Mouse (Mus musculus): ENCODE data around the gene Mtfr1l.
"Not testable (repeated sequence)": the region's sequence is repeated elsewhere in the genome, so short reads cannot be mapped to it uniquely, and the experiment has no call there.

The Mtfr1l gene

DNA sequence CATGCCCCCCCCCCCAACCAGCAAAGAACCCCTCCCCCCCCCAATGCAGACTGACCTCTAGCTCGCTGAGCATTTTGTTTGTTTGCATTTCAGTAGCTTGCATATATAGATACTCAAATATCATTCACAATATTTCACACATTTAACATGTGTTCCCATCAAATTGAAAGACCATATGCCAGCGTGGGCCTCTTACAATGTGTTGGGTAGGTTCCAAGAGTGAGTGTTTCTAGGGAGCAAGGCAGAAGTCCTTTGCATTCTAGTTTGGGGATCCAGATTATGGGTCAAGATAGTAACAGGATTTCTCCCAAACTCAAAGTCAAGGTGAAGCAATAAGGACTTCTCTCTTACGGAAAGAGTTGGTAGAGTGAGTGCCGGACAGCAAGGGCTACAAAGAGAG lies 16.6 kb downstream of the Mtfr1l start:
- in situ Hi-C loops (cut with MboI; ENCODE audit: low sequenced_read_pairs) = no loop called here

DNA sequence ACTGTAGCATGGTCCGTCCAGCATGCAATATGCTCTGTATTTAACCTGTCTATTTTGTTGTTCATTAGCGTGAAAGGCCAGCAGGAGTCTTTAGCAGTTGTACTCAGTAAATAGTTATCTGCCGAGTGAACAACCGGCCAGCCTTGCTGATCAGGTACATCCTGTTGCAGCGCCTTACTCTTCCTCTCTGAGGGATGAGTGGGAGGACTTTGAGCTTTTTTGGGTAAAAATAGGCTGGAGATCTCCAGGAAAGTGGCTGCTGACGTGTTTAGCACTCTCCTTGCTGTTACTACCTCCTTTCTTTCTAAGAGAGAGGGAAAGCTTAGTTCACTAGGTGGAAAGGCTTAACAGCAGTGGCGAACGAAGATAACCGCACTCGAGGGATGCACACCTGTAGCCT lies 17.5 kb downstream of the Mtfr1l start:
- in situ Hi-C loops (cut with MboI; ENCODE audit: low sequenced_read_pairs) = no loop called here

DNA sequence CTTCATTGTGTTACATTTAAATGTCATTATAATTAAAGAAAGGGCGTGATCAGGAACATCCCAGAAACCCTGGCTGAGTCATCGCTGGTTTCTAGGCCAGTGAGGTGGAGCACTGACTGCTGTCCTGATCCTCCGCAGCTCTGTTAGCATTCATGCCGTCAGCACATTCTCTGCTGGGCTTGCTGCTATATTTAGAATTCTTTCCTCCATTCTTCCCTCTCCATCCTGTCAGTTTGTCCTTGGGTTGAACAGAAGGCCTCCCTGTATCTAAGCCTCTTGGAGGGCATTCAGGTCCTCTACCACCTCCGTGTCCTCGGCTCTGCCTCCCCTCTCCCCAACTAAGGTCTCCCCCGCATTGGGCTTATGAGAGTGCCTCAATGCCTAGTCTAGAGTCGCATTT lies 18.2 kb downstream of the Mtfr1l start:
- in situ Hi-C loops (cut with MboI; ENCODE audit: low sequenced_read_pairs) = no loop called here

- in situ Hi-C loops (cut with MboI; ENCODE audit: low sequenced_read_pairs) = no loop called here
Observed at GRCm38 (mm10) chr4:134515614-134516013, 19.6 kb downstream of the Mtfr1l start.

DNA sequence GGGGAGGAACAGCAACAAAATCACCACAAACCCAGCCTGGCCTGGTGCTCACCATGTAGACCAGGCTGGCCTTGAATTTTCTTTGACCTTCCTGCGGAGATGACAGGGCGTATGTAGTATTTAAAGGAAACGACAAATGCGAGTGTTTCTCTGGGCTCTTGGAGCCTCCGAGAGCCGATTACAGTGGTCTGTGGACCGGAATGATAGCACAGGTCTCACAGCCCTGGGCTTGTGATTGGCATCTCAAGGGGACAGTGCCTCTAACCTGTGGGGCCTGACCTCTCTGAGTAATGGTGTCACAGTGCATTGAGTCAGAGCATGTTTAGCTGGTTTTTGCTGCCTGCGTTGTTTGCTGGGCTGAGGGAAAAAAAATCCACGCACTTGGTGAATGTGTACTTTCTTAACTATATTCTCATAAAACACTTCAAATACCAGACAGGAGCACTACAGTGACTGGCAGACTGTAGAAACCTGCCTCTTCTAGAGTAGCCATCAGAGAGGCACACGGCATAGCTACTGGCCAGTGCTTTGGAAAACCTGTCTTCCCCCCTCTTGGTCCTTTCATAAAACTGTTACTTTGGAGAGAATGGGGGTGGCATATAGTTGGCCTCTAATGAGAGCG lies 20.8 kb downstream of the Mtfr1l start:
- in situ Hi-C loops (cut with MboI; ENCODE audit: low sequenced_read_pairs) = no loop called here

- in situ Hi-C loops (cut with MboI; ENCODE audit: low sequenced_read_pairs) = no loop called here
Observed at GRCm38 (mm10) chr4:134512798-134513197, 22.4 kb downstream of the Mtfr1l start.

GRCm38 (mm10) chr4:134511730-134512129 lies 23.5 kb downstream of the Mtfr1l start:
- in situ Hi-C loops (cut with MboI; ENCODE audit: low sequenced_read_pairs) = no loop called here

- in situ Hi-C loops (cut with MboI; ENCODE audit: low sequenced_read_pairs) = no loop called here
Observed at GRCm38 (mm10) chr4:134510845-134511411, 24.3 kb downstream of the Mtfr1l start, which contains the start of gene Aunip. TSS of gene Aunip (plus strand) at chr4:134510999.

DNA sequence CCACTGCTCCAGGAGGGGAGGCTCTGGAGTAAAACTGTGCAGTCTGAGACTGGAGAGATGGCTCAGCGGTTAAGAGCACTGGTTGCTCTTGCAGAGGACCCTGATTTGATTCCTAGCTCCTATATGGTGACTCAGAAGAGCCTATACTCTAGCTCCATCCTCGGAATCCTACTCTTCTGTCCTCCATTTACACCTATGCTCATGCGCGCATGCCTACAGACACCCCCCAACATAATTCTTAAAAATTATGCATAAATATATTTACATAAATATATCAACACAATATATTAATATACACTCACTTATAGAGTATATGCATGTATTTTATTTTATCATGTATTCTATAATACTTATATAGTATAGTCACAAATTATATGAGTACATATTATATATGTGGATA lies 24.8 kb downstream of the Mtfr1l start:
- in situ Hi-C loops (cut with MboI; ENCODE audit: low sequenced_read_pairs) = no loop called here

GRCm38 (mm10) chr4:134506713-134507112 lies 28.5 kb downstream of the Mtfr1l start:
- in situ Hi-C loops (cut with MboI; ENCODE audit: low sequenced_read_pairs) = no loop called here

DNA sequence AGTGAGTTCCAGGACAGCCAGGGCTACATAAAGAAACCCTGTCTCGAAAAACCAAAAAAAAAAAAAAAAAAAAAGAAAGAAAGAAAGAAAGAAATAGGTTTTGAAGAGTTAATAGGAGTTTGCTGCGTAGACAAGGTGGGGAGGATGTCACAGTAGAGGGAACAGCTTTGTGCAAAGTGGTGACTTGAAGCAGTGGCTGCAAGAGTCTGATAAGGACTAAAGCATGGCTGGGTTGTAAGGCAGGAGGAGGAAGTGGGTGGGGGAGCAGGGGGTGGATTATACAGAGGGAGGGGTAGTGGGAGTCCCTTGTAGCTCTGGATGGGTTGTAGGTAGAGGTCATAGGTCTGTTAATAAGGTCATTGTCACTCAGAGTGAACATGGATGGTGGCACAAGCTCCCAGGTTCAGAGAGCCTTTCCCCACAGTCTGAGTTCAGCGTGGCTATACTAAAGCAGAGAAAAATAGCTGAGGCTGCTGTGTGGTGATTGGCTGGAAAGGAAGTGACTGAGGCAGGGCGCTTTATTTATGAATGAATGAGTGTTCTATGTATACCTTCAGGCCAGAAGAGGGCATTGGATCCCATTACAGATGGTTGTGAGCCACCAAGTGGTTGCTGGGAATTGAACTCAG lies 29.1 kb downstream of the Mtfr1l start:
- in situ Hi-C loops (cut with MboI; ENCODE audit: low sequenced_read_pairs) = no loop called here

- in situ Hi-C loops (cut with MboI; ENCODE audit: low sequenced_read_pairs) = no loop called here
Observed at GRCm38 (mm10) chr4:134505303-134505789, 29.8 kb downstream of the Mtfr1l start.

GRCm38 (mm10) chr4:134503686-134504357 lies 31.4 kb downstream of the Mtfr1l start:
- in situ Hi-C loops (cut with MboI; ENCODE audit: low sequenced_read_pairs) = no loop called here

- in situ Hi-C loops (cut with MboI; ENCODE audit: low sequenced_read_pairs) = no loop called here
Observed at GRCm38 (mm10) chr4:134501095-134501494, 34.1 kb downstream of the Mtfr1l start.

GRCm38 (mm10) chr4:134498983-134499382 lies 36.2 kb downstream of the Mtfr1l start:
- in situ Hi-C loops (cut with MboI; ENCODE audit: low sequenced_read_pairs) = not testable (repeated sequence)

DNA sequence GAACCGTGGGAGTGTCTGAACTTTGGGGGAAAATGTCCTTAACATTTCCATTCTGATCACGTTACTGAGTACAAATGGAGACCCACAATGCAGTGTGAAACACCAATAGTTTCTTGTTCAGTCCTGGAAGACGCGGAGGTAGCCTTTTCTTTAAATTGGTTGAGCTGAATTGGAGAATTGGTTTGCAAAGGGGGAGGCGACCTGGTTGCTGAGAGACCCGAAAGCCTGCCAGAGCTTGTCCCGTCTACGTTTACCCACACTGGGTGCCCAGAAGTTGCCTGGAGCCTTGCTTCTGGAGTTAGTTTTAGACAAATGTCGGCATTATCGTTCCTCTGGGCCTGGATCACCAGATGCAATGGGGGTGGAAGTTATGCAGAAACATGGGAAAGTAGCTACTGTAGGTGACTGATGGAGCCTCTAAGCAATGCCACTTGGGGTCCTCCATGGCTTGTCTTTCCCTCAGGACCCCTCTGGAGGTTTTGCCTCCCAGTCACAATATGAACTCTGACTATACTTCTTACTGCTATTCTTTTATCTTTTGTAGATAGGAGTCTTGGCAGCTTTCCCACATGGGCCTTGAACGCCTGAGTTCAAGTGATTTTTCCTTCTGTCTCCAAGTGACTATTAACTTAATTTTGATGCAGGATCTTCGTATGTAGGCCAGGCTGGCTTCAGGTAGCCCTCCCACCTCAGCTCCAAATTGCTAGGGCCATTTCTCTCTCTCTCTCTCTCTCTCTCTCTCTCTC lies 37.0 kb downstream of the Mtfr1l start:
- in situ Hi-C loops (cut with MboI; ENCODE audit: low sequenced_read_pairs) = no loop called here

- in situ Hi-C loops (cut with MboI; ENCODE audit: low sequenced_read_pairs) = no loop called here
Observed at GRCm38 (mm10) chr4:134497223-134497622, 38.0 kb downstream of the Mtfr1l start.

- in situ Hi-C loops (cut with MboI; ENCODE audit: low sequenced_read_pairs) = no loop called here
Observed at GRCm38 (mm10) chr4:134496595-134497210, 38.5 kb downstream of the Mtfr1l start, which contains the start of gene Paqr7. TSS of gene Paqr7 (plus strand) at chr4:134496697.

- in situ Hi-C loops (cut with MboI; ENCODE audit: low sequenced_read_pairs) = no loop called here
Observed at GRCm38 (mm10) chr4:134495546-134495923, 39.7 kb downstream of the Mtfr1l start.

DNA sequence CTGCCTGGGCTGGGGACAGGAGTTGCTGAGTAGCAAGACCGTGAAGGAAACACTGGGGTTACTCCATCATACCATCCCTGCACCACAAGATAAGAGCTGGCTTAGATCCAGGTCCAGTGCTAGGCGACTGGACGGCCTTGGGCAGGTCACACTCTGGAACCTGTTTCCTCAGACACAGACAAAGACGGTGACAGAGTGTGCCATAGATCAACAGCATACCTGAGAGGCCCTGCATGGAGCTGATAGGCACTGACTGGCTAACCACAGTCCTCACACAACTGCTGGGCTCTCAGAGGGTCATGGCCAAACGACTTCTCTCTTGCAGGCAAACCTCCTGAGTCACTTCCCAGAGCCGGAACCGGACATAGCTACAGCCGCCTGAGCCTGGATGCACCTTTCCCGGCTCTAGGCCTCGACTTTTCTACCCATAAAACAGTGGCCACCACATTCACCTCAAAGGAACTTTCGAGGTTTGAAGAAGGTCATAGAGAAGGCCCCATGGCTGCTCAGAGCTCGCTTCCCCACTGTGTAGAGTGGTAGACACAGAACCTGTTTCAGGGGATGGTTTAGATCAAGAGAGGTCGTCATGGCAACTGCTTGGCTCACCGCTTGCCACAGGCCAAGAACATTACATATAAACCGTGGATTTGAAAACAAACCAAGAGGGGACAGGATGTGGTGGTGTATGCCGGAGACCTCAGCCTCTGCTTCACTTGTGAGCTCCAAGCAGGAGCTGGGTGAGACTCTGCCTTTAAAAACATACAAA lies 40.2 kb downstream of the Mtfr1l start:
- in situ Hi-C loops (cut with MboI; ENCODE audit: low sequenced_read_pairs) = no loop called here
